In genomic region chr14:24500091-24500844, GRCm38 (mm10) we compare ENCODE assay signal across 9 mouse cellular contexts. TPM values are rescaled to one million over a fixed set of nuclear protein-coding genes. Genes with fewer than 3 reads are reported as not detected.
DNase-seq lines count a peak whose midpoint lies in the region; ATAC-seq and TF ChIP-seq lines count a peak whose summit lies in the region.
"Had no signal": no experiment of that assay in that cellular context is flagged by ENCODE, and none has a peak within 500 bp of the region (broad histone marks: within the 10 kb centered on the region; RNA-seq: fewer than 3 reads in every experiment).

No protein-coding gene starts in this region.

- peak; percentile 83 for TF ChIP-seq CTCF in cerebellum, adult 2 months (IDR thresholded peaks at IDR 0.05; ENCODE audit: borderline replicate concordance, insufficient read depth, low read depth, low read length)
- TF ChIP-seq CTCF in liver, postnatal 0 days (IDR thresholded peaks at IDR 0.05; ENCODE audit: low read depth), result peak; percentile 87

- H3K36me3 ChIP-seq in ES-E14 (ENCODE audit: control insufficient read depth, insufficient read depth, low read length, poor library complexity, severe bottlenecking), result peaks cover 36% of the 10 kb centered on the region
- peaks cover 38% of the 10 kb centered on the region for H3K36me3 ChIP-seq in liver, postnatal 0 days (replicated peaks; ENCODE audit: insufficient read depth, low read length)
- peaks cover 37% of the 10 kb centered on the region for H3K36me3 ChIP-seq in neural tube, embryonic 15.5 days

- TF ChIP-seq EP300 in liver, postnatal 0 days (IDR thresholded peaks at IDR 0.05; ENCODE audit: low read depth), result no peak

- peak overlapping the region; percentile 29; the same call in 1 of the 2 replicates for H3K9ac ChIP-seq in ES-E14 (ENCODE audit: insufficient read depth, low read depth, low read length, poor library complexity, severe bottlenecking)
- no peak overlapping the region for H3K9ac ChIP-seq in liver, postnatal 0 days (replicated peaks)
- peak overlapping the region; percentile 41 for H3K9ac ChIP-seq in neural tube, embryonic 15.5 days (replicated peaks)

- no peak overlapping the region; the same call in 1 of the 2 replicates for H3K27ac ChIP-seq in ES-E14 (ENCODE audit: insufficient read depth, low read depth, low read length, poor library complexity, severe bottlenecking)
- peak overlapping the region; percentile 23 for H3K27ac ChIP-seq in cerebellum, adult 2 months (ENCODE audit: insufficient read depth, low read length)
- H3K27ac ChIP-seq in liver, postnatal 0 days (ENCODE audit: low read depth), result no peak overlapping the region
- peak overlapping the region; percentile 90 for H3K27ac ChIP-seq in neural tube, embryonic 15.5 days (replicated peaks)

- peak; percentile 43; the same call in 1 of the 2 replicates for ATAC-seq in liver, postnatal 0 days
- peak; percentile 80 for ATAC-seq in neural tube, embryonic 15.5 days (ENCODE audit: low FRiP score)

- H3K4me2 ChIP-seq in liver, postnatal 0 days (ENCODE audit: low read depth, low read length), result peak overlapping the region; percentile 26; the same call in 1 of the 2 replicates
- peak overlapping the region; percentile 33 for H3K4me2 ChIP-seq in neural tube, embryonic 15.5 days

- WGBS in cerebellum, adult 2 months, result 8% methylated on average over 18 of the region's 18 CpGs
- 25% methylated on average over 18 of the region's 18 CpGs for whole genome bisulfite sequencing in liver, postnatal 0 days (ENCODE audit: insufficient replicate concordance)
- WGBS in neural tube, embryonic 15.5 days, result 18% methylated on average over 18 of the region's 18 CpGs

- in situ Hi-C loops in ES-E14 (cut with MboI; ENCODE audit: low sequenced_read_pairs in 2 of 2, unreplicated experiment in 2 of 2), result loop anchor here in 1 of 2 experiments (25.0 kb wide), 2 partner anchors 437 to 1062 kb away; no protein-coding TSS in a partner anchor

- peak; percentile 85 for DNase-seq in ES-E14 (ENCODE audit: low read depth, low spot score)
- peak; percentile 84 to 92 for DNase-seq in cerebellum, adult 2 months
- DNase-seq in forelimb bud, embryonic 11.5 days (ENCODE audit: low read depth, low spot score), result peak; percentile 91
- peak; percentile 93 for DNase-seq in heart, postnatal 4 days
- peak; percentile 82 to 91 for DNase-seq in layer of hippocampus, adult 18-20 months (ENCODE audit: low spot score in 2 of 2)
- DNase-seq in liver, postnatal 0 days, result peak; percentile 81
- DNase-seq in testis, postnatal 14 days (ENCODE audit: low spot score), result peak; percentile 56

- no peaks in the 10 kb centered on the region for H3K9me3 ChIP-seq in ES-E14 (ENCODE audit: control insufficient read depth, insufficient read depth, low read depth, low read length)
- H3K9me3 ChIP-seq in liver, postnatal 0 days (ENCODE audit: low read length), result no peaks in the 10 kb centered on the region
- H3K9me3 ChIP-seq in neural tube, embryonic 15.5 days (replicated peaks), result no peaks in the 10 kb centered on the region

- no peaks in the 10 kb centered on the region for H3K27me3 ChIP-seq in cerebellum, adult 2 months (ENCODE audit: control insufficient read depth, insufficient read depth, low read length)
- H3K27me3 ChIP-seq in liver, postnatal 0 days (ENCODE audit: insufficient read depth, low read length), result no peaks in the 10 kb centered on the region
- no peaks in the 10 kb centered on the region for H3K27me3 ChIP-seq in neural tube, embryonic 15.5 days (replicated peaks)

- no peak for TF ChIP-seq POLR2A in cerebellum, adult 2 months (IDR thresholded peaks at IDR 0.05; ENCODE audit: borderline replicate concordance, insufficient read depth, low read length)

- peaks cover 0 to 3% of the 10 kb centered on the region in 2 experiments; a peak in 2 of 4 replicates for H3K4me1 ChIP-seq in ES-E14 (ENCODE audit: control insufficient read depth in 2 of 2, insufficient read depth in 2 of 2, low read length in 2 of 2, poor library complexity in 1 of 2)
- H3K4me1 ChIP-seq in cerebellum, adult 2 months (ENCODE audit: control insufficient read depth, insufficient read depth, low read length), result peaks cover 21% of the 10 kb centered on the region; the same call in 1 of the 2 replicates
- no peaks in the 10 kb centered on the region for H3K4me1 ChIP-seq in liver, postnatal 0 days (ENCODE audit: insufficient read depth)
- H3K4me1 ChIP-seq in neural tube, embryonic 15.5 days, result peaks cover 15% of the 10 kb centered on the region

- H3K4me3 ChIP-seq in ES-E14 (ENCODE audit: insufficient read depth in 1 of 2, low read depth in 1 of 2, low read length in 2 of 2, poor library complexity in 1 of 2, severe bottlenecking in 1 of 2), result no peak overlapping the region
- H3K4me3 ChIP-seq in cerebellum, adult 2 months (replicated peaks; ENCODE audit: insufficient read depth, low read depth, low read length), result peak overlapping the region; percentile 35
- H3K4me3 ChIP-seq in liver, postnatal 0 days (ENCODE audit: low read depth, low read length), result no peak overlapping the region
- H3K4me3 ChIP-seq in neural tube, embryonic 15.5 days (replicated peaks), result no peak overlapping the region
- H3K4me3 ChIP-seq: megakaryocyte, embryonic 14.5 days had no signal

TF ChIP-seq in ES-E14, 5 proteins besides CTCF, POLR2A, EP300 and RAD21:
- TF ChIP-seq MAFK (IDR thresholded peaks at IDR 0.05; ENCODE audit: insufficient read depth, low read depth, low read length), result no peak
- TF ChIP-seq HCFC1 (IDR thresholded peaks at IDR 0.05; ENCODE audit: borderline replicate concordance, insufficient read depth, low read length), result peak; percentile 33; the same call in 1 of the 2 replicates
- TF ChIP-seq CHD2 (IDR thresholded peaks at IDR 0.05; ENCODE audit: low read depth, low read length), result peak; percentile 54; the same call in 1 of the 2 replicates

RNA-seq across cellular contexts. Expression of gene Rps24, which starts 13.3 kb away (rescaled TPM):
- total RNA-seq in ES-E14 (2012; rRNA removed), result 2,405 and 2,661 TPM in 2 replicates
- 1,301 and 1,467 TPM in 2 replicates for polyA plus RNA-seq in cerebellum, adult 2 months (2012; rRNA removed)
- 1,000 to 10,000 TPM; 1,182 to 1,239 TPM for total RNA-seq in heart, postnatal 4 days (2021)
- 100 to 1,000 TPM; 818 to 858 TPM for total RNA-seq in layer of hippocampus, adult 18-20 months (2021)
- polyA plus RNA-seq in liver, postnatal 0 days (2015; fragmentation: Nextera tagmentation; extraction: Ambion mirVana), result 613 and 662 TPM in 2 replicates
- 573 and 590 TPM in 2 replicates for polyA plus RNA-seq in neural tube, embryonic 15.5 days (2015; fragmentation: Nextera tagmentation; extraction: Ambion mirVana)

RNA-seq across cellular contexts. Expression of gene Polr3a, which starts 13.4 kb away (rescaled TPM):
- 55.7 and 67.8 TPM in 2 replicates for total RNA-seq in ES-E14 (2012; rRNA removed)
- 22.0 and 25.2 TPM in 2 replicates for polyA plus RNA-seq in cerebellum, adult 2 months (2012; rRNA removed)
- 10 to 100 TPM; 16.8 to 17.7 TPM for total RNA-seq in heart, postnatal 4 days (2021)
- 10 to 100 TPM; 32.5 to 35.4 TPM for total RNA-seq in layer of hippocampus, adult 18-20 months (2021)
- polyA plus RNA-seq in liver, postnatal 0 days (2015; fragmentation: Nextera tagmentation; extraction: Ambion mirVana), result 3.9 and 5.2 TPM in 2 replicates
- 16.2 and 17.5 TPM in 2 replicates for polyA plus RNA-seq in neural tube, embryonic 15.5 days (2015; fragmentation: Nextera tagmentation; extraction: Ambion mirVana)

Comparison
In these comparisons a context has a peak if more than half of its experiments do, and no peak if none do; other contexts are left out.
1. H3K27ac ChIP-seq: peak in cerebellum, adult 2 months (single experiment) and neural tube, embryonic 15.5 days (single experiment); none in ES-E14 (single experiment) and liver, postnatal 0 days (single experiment).
2. Peak in every context shown above with its lines, with median percentiles within 50 percentile points of each other: DNase-seq.